Mouse (Mus musculus): ENCODE results near the gene Arl6ip4. TPM values are rescaled to one million over a fixed set of nuclear protein-coding genes. Genes with fewer than 3 reads are reported as not detected.

Gene Arl6ip4
- polyA plus RNA-seq, 1 experiment = 112 TPM

DNA sequence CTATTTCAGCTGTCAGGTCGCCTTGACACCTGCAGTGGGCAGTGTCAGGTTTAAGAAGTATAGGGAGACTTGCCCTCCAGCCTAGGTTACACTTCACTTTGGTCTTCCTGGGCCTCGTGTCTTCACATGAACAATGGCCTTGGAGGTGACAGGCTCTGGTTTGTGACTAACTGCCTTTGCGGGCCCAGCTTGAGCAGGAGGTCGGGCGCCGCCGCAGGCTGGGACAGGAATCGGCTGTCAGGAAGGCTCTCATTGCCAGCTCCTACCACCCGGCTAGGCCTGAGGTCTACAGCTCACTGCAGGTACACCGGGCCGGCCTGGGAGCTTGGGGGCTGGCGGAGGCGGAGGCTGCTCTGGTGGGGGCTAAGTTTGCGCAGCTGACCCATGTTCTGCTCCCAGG is 2.9 kb upstream of the Arl6ip4 start:
- H3K4me1 ChIP-seq (ENCODE audit: control insufficient read depth, insufficient read depth, low read length) = peaks cover 2% of the 10 kb centered on the region; the same call in 1 of the 2 replicates
- 17% methylated on average over 14 of the region's 14 CpGs for WGBS
- TF ChIP-seq CTCF (IDR thresholded peaks at IDR 0.05; ENCODE audit: control insufficient read depth, insufficient read depth, low read length) (peak; percentile 52; the same call in 1 of the 2 replicates), POLR2A (IDR thresholded peaks at IDR 0.05; ENCODE audit: borderline replicate concordance, control insufficient read depth, low read depth, low read length) (no peak)

DNA sequence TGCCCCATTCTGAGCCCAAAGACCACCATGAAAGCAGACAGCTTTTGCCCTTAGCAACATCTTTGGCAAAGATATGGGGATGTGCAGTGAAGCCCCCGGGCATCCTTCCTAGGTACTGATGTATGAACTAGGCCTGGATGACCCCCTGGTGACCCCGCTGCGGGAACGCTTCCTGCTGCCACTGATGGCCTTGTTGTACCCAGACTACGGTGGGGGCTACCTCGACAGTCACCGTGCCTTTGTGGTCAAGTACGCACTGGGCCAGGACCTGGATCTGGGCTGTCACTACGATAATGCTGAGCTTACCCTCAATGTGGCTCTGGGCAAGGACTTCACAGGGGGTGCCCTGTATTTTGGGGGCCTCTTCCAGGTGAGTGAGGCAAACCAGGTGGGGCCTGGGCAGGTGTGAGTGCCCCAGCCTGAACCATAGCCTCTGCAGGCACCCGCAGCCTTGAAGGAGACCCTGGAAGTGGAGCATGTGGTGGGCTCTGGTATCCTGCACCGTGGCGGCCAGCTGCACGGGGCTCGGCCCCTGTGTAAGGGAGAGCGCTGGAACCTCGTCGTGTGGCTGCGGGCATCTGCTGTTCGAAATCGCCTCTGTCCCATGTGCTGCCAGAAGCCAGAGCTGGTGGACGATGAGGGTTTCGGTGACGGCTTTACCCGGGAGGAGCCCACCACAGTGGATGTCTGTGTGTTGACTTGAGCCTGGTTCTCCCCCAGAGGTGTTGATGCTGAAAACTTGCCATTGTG is 1.4 kb upstream of the Arl6ip4 start:
- peaks cover 2% of the 10 kb centered on the region; the same call in 1 of the 2 replicates for H3K4me1 ChIP-seq (ENCODE audit: control insufficient read depth, insufficient read depth, low read length)
- no peak overlapping the region for H3K27ac ChIP-seq (ENCODE audit: control insufficient read depth, insufficient read depth, low read depth, low read length, poor library complexity)
- H3K4me3 ChIP-seq (replicated peaks; ENCODE audit: control insufficient read depth, low read depth, low read length) = no peak overlapping the region
- TF ChIP-seq CTCF (IDR thresholded peaks at IDR 0.05; ENCODE audit: control insufficient read depth, insufficient read depth, low read length) = no peak
- TF ChIP-seq POLR2A (IDR thresholded peaks at IDR 0.05; ENCODE audit: borderline replicate concordance, control insufficient read depth, low read depth, low read length) = no peak
- WGBS = 92% methylated on average over 24 of the region's 24 CpGs

More for the DNA sequence above, 2.9 kb upstream of the Arl6ip4 start:
- H3K4me3 ChIP-seq (replicated peaks; ENCODE audit: control insufficient read depth, low read depth, low read length) = peak overlapping the region; percentile 95
- peak overlapping the region; percentile 96; the same call in 1 of the 2 replicates for H3K27ac ChIP-seq (ENCODE audit: control insufficient read depth, insufficient read depth, low read depth, low read length, poor library complexity)

DNA sequence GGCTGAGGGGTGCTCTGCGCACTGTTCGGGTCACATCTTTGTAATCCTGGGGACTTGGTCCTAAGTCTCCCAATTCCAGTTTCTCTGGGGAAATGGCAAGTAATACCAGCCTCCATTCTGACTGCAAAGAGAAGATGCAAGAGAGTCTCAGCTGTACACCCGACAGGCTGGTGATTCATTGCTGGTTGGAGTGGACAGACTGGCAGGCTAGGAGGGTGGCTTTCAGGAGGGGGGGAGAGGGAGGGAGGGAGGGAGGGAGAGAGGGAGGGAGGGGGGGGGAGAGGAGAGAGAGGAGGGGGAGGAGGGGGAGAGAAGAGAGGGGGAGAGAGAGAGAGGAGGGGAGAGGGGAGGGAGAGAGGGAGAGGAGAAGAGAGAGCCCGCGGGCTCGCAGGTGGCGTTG is 358 bp upstream of the Arl6ip4 start:
- TF ChIP-seq POLR2A (IDR thresholded peaks at IDR 0.05; ENCODE audit: borderline replicate concordance, control insufficient read depth, low read depth, low read length) = no peak
- TF ChIP-seq CTCF (IDR thresholded peaks at IDR 0.05; ENCODE audit: control insufficient read depth, insufficient read depth, low read length) = no peak
- H3K4me1 ChIP-seq (ENCODE audit: control insufficient read depth, insufficient read depth, low read length) = peaks cover 2% of the 10 kb centered on the region
- H3K4me3 ChIP-seq (replicated peaks; ENCODE audit: control insufficient read depth, low read depth, low read length) = peak overlapping the region; percentile 99
- H3K27ac ChIP-seq (ENCODE audit: control insufficient read depth, insufficient read depth, low read depth, low read length, poor library complexity) = 0 out of 2 replicates have a peak overlapping the region, but pooled peaks have one; percentile 74
- 30% methylated on average over 7 of the region's 7 CpGs for WGBS

DNA sequence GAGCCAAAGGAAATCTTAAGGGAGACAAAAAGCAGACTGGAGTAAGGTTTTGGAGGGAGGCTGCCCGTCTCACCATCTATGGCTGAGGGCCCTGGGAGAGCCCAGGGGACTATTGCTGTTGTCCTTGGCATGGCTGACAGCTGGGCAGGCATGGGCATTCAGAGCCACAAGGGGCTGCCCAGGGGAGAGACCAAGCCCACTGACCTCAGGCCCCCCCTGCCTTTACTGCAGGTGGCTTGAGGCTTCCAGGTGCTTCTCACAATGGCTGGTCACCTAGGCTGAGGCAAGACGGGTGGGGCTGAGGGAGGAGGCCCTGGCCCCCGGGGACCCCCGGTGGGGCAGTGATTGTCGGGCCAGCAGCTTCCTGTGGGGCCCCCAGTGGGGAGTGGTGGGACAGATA is 3.3 kb downstream of the Arl6ip4 start:
- Histone ChIP-seq H3K4me3 (replicated peaks; ENCODE audit: control insufficient read depth, low read depth, low read length) (no peak overlapping the region), H3K4me1 (ENCODE audit: control insufficient read depth, insufficient read depth, low read length) (peaks cover 2% of the 10 kb centered on the region), H3K27ac (ENCODE audit: control insufficient read depth, insufficient read depth, low read depth, low read length, poor library complexity) (no peak overlapping the region)
- TF ChIP-seq CTCF (IDR thresholded peaks at IDR 0.05; ENCODE audit: control insufficient read depth, insufficient read depth, low read length) = no peak
- no peak for TF ChIP-seq POLR2A (IDR thresholded peaks at IDR 0.05; ENCODE audit: borderline replicate concordance, control insufficient read depth, low read depth, low read length)
- 47% methylated on average over 5 of the region's 5 CpGs for WGBS

DNA sequence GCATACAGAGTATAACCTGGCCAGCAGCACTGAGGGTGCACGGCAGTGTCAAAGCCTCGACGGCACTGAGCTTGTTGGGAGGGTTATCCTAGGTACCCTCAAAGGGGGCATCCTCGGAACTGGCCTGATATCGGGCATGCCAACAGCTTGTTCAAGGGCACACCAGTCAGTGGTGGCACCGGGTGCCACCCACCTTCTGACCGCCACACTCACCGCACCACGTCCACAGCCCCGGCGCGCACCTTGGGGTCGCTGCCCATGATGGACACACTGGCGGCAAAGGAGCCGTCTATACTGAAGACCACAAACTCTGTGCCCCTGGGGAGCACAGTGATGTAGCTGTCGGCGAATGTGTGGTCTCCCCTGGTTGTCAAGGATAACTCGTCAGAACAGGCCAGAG is 6.5 kb downstream of the Arl6ip4 start:
- Histone ChIP-seq H3K4me1 (ENCODE audit: control insufficient read depth, insufficient read depth, low read length) (no peaks in the 10 kb centered on the region; the same call in 1 of the 2 replicates), H3K4me3 (replicated peaks; ENCODE audit: control insufficient read depth, low read depth, low read length) (no peak overlapping the region), H3K27ac (ENCODE audit: control insufficient read depth, insufficient read depth, low read depth, low read length, poor library complexity) (no peak overlapping the region)
- no peak for TF ChIP-seq POLR2A (IDR thresholded peaks at IDR 0.05; ENCODE audit: borderline replicate concordance, control insufficient read depth, low read depth, low read length)
- no peak for TF ChIP-seq CTCF (IDR thresholded peaks at IDR 0.05; ENCODE audit: control insufficient read depth, insufficient read depth, low read length)
- 90% methylated on average over 18 of the region's 18 CpGs for WGBS

DNA sequence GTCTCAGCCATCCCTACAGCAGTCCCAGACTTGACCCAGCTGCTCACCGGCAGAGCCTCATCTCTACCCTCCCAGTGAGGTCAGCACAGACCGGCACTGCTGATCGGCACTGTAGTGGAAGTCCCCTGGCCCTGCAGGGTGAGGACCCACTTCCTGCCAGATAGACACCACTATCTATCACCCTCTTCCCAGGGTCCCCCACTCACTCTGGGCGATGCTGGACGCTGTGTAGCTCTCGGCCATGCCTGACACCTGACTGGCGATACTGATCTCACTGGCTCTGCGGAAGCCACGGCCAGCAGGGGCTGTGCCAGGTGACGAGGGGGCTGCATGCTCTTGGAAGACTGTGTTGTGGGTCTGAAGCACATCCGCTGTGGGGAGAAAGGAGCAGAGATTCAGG is 9.2 kb downstream of the Arl6ip4 start:
- no peak for TF ChIP-seq POLR2A (IDR thresholded peaks at IDR 0.05; ENCODE audit: borderline replicate concordance, control insufficient read depth, low read depth, low read length)
- no peak for TF ChIP-seq CTCF (IDR thresholded peaks at IDR 0.05; ENCODE audit: control insufficient read depth, insufficient read depth, low read length)
- Histone ChIP-seq H3K27ac (ENCODE audit: control insufficient read depth, insufficient read depth, low read depth, low read length, poor library complexity) (no peak overlapping the region), H3K4me3 (replicated peaks; ENCODE audit: control insufficient read depth, low read depth, low read length) (no peak overlapping the region), H3K4me1 (ENCODE audit: control insufficient read depth, insufficient read depth, low read length) (no peaks in the 10 kb centered on the region)
- 89% methylated on average over 11 of the region's 11 CpGs for WGBS

DNA sequence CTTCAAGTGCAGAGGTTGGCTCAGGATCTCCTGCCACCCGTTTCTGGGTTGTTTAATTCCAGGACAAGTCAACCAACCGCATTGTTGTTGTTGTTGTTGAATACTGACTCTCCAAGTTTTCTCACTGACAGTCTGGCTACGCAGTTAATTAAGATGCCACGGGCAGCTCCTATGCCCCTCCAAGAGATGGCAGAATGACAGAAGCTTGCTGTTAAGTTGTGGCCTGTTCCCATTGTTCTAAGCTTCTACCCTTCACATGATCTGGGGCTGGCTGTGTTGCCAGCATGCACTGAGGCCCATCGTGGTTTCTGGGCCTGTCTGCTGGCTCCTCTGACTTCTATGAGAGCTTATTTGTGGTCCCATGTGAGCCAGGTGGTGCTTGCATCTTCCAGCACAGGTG is 18.4 kb downstream of the Arl6ip4 start:
- Histone ChIP-seq H3K4me1 (ENCODE audit: control insufficient read depth, insufficient read depth, low read length) (no peaks in the 10 kb centered on the region), H3K27ac (ENCODE audit: control insufficient read depth, insufficient read depth, low read depth, low read length, poor library complexity) (no peak overlapping the region), H3K4me3 (replicated peaks; ENCODE audit: control insufficient read depth, low read depth, low read length) (no peak overlapping the region)
- TF ChIP-seq CTCF (IDR thresholded peaks at IDR 0.05; ENCODE audit: control insufficient read depth, insufficient read depth, low read length) (no peak), POLR2A (IDR thresholded peaks at IDR 0.05; ENCODE audit: borderline replicate concordance, control insufficient read depth, low read depth, low read length) (no peak)
- WGBS = 74% methylated on average over 5 of the region's 5 CpGs

DNA sequence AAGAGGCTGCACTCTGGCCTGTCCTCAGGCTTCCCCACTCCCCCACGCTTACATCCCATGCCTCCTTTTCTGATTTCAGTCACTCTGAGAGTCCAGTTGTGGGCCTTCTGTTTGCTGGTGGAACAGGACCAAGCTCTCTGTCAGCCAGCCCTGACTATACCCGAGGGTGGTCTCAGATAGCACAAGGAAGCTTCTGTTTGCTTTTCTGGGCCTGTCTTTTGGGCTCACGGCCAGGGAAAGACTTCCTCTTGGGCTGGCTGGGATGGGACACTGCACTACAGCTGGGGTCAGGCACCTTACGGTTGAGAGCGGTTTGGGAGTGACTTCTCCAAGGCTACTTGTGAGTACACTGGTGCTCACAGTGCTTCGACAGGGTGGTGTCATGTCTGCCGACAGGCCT is 22.2 kb downstream of the Arl6ip4 start:
- TF ChIP-seq CTCF (IDR thresholded peaks at IDR 0.05; ENCODE audit: control insufficient read depth, insufficient read depth, low read length) = no peak
- no peak for TF ChIP-seq POLR2A (IDR thresholded peaks at IDR 0.05; ENCODE audit: borderline replicate concordance, control insufficient read depth, low read depth, low read length)
- 73% methylated on average over 7 of the region's 7 CpGs for WGBS

More for the DNA sequence above, 22.2 kb downstream of the Arl6ip4 start:
- no peak overlapping the region for H3K27ac ChIP-seq (ENCODE audit: control insufficient read depth, insufficient read depth, low read depth, low read length, poor library complexity)
- H3K4me1 ChIP-seq (ENCODE audit: control insufficient read depth, insufficient read depth, low read length) = no peaks in the 10 kb centered on the region
- no peak overlapping the region for H3K4me3 ChIP-seq (replicated peaks; ENCODE audit: control insufficient read depth, low read depth, low read length)

Measured in bone marrow, adult 2 months (tissue).